Mouse (Mus musculus): ENCODE data around the gene D430019H16Rik.

GRCm38 (mm10) chr12:105490227-105490626 is 36.6 kb downstream of the D430019H16Rik start:
- TF ChIP-seq POLR2A (IDR thresholded peaks at IDR 0.05; ENCODE audit: borderline replicate concordance, insufficient read depth, low read length) (no peak), CTCF (IDR thresholded peaks at IDR 0.05; ENCODE audit: borderline replicate concordance, insufficient read depth, low read depth, low read length) (no peak)

Measured in cerebellum, adult 2 months (tissue).